Mouse (Mus musculus) E14TG2a.4 (cell line): ENCODE measurements around the gene Il9.

Source experiments
- H3K27me3 ChIP-seq: 2 replicates; pipeline ENCODE4 v1.6.1; 2014; ENCODE audit warnings: low read length, control low read depth; ENCODE audit not compliant: insufficient read depth
- H3K36me3 ChIP-seq: 2 replicates; pipeline ENCODE4 v1.6.1; 2014; ENCODE audit warnings: low read length, control low read depth; ENCODE audit not compliant: insufficient read depth
- H3K4me1 ChIP-seq: replicated peaks from 2 replicates; pipeline ENCODE4 v1.6.1; 2014; ENCODE audit warnings: low read depth, low read length, control low read depth
- H3K4me3 ChIP-seq: replicated peaks from 2 replicates; pipeline ENCODE4 v1.5.1; 2014; ENCODE audit warnings: mild to moderate bottlenecking, low read length
- H3K9me3 ChIP-seq: 2 replicates; pipeline ENCODE4 v1.6.1; 2014; ENCODE audit warnings: low read length, control low read depth
- CTCF ChIP-seq: conservative IDR thresholded peaks from 2 replicates; pipeline ENCODE4 v1.5.1; 2014; ENCODE audit warnings: low read length
- NANOG ChIP-seq: IDR thresholded peaks from 2 replicates; pipeline ENCODE4 v1.6.1; 2014; ENCODE audit warnings: borderline replicate concordance, low read length, mixed read lengths
- POU5F1 ChIP-seq: IDR thresholded peaks from 2 replicates; pipeline ENCODE4 v1.6.1; 2014; ENCODE audit warnings: low read length, borderline replicate concordance

Il9 gene

GRCm38 (mm10) chr13:56478027-56478426, 4.0 kb downstream of the Il9 start:
- no peaks in the 10 kb centered on the region for H3K36me3 ChIP-seq
- no peak for TF ChIP-seq CTCF
- no peak for TF ChIP-seq POU5F1
- TF ChIP-seq NANOG = no peak

DNA sequence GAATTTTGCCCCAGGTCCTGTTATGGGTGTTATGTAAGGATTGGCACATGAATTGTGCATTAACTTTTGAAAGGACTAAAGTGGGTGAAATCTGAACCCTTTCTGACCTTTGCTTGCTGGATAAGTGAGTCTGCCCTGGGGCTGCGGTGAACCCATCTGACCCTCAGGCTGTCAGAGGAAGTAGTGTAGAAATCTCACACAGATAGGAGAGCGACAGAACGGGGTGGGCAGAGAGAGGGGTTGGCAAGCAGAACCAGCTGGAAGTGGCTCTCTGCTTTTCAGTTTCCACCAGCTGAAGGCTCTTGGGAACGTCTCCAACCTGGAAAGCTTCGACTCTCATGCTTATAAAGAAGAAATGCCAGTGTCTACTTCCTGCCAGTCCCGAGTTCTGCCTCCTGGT, 4.8 kb downstream of the Il9 start:
- H3K4me1 ChIP-seq = no peaks in the 10 kb centered on the region
- no peaks in the 10 kb centered on the region for H3K9me3 ChIP-seq
- TF ChIP-seq NANOG (no peak), POU5F1 (no peak), CTCF (no peak)
- peaks cover 9% of the 10 kb centered on the region; the same call in 1 of the 2 replicates for H3K27me3 ChIP-seq
- no peak overlapping the region for H3K4me3 ChIP-seq
- no peaks in the 10 kb centered on the region for H3K36me3 ChIP-seq

More at GRCm38 (mm10) chr13:56478027-56478426, 4.0 kb downstream of the Il9 start:
- no peak overlapping the region for H3K4me3 ChIP-seq
- H3K9me3 ChIP-seq = no peaks in the 10 kb centered on the region
- no peaks in the 10 kb centered on the region for H3K4me1 ChIP-seq
- peaks cover 9% of the 10 kb centered on the region; the same call in 1 of the 2 replicates for H3K27me3 ChIP-seq

- no peaks in the 10 kb centered on the region for H3K9me3 ChIP-seq
Observed at GRCm38 (mm10) chr13:56476790-56477189, 5.3 kb downstream of the Il9 start.

GRCm38 (mm10) chr13:56475363-56475762, 6.7 kb downstream of the Il9 start:
- H3K36me3 ChIP-seq = no peaks in the 10 kb centered on the region
- TF ChIP-seq CTCF (peak; percentile 59), NANOG (no peak)

More at GRCm38 (mm10) chr13:56476790-56477189, 5.3 kb downstream of the Il9 start:
- Histone ChIP-seq H3K36me3 (no peaks in the 10 kb centered on the region), H3K4me1 (no peaks in the 10 kb centered on the region), H3K4me3 (no peak overlapping the region), H3K27me3 (peaks cover 9% of the 10 kb centered on the region; the same call in 1 of the 2 replicates)
- TF ChIP-seq CTCF (no peak), NANOG (no peak), POU5F1 (no peak)

GRCm38 (mm10) chr13:56472661-56473060, 9.4 kb downstream of the Il9 start:
- Histone ChIP-seq H3K27me3 (peaks cover 14% of the 10 kb centered on the region; the same call in 1 of the 2 replicates), H3K9me3 (no peaks in the 10 kb centered on the region), H3K36me3 (no peaks in the 10 kb centered on the region), H3K4me1 (no peaks in the 10 kb centered on the region), H3K4me3 (no peak overlapping the region)
- TF ChIP-seq NANOG (no peak), POU5F1 (no peak), CTCF (no peak)

More at GRCm38 (mm10) chr13:56475363-56475762, 6.7 kb downstream of the Il9 start:
- H3K4me1 ChIP-seq = no peaks in the 10 kb centered on the region
- peaks cover 14% of the 10 kb centered on the region; the same call in 1 of the 2 replicates for H3K27me3 ChIP-seq
- no peaks in the 10 kb centered on the region for H3K9me3 ChIP-seq
- H3K4me3 ChIP-seq = no peak overlapping the region

DNA sequence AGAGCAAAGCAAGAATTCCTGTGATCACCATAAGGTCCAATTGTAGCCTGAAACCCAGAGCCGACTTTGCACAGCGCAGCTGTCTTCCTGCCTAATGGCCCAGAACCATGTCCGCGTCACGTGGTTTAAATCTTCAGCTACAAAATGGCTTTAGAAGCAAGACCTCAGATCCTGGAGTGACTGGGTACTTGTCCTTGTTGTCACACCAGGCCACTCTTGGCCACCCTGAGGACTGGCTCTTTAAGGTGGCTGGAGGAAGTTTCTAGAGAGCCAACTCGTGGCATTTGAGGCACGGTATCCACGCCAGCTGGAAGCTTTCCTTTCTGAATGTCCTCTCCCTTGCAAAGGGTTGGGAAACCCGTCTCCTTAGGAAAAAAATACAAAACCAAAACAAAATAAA, 10.1 kb downstream of the Il9 start:
- Histone ChIP-seq H3K9me3 (no peaks in the 10 kb centered on the region), H3K4me1 (no peaks in the 10 kb centered on the region), H3K27me3 (peaks cover 12% of the 10 kb centered on the region; the same call in 1 of the 2 replicates), H3K4me3 (no peak overlapping the region), H3K36me3 (no peaks in the 10 kb centered on the region)
- TF ChIP-seq CTCF (no peak), NANOG (no peak), POU5F1 (no peak)

GRCm38 (mm10) chr13:56471211-56471610, 10.8 kb downstream of the Il9 start:
- TF ChIP-seq CTCF = no peak
- no peak for TF ChIP-seq POU5F1
- no peak for TF ChIP-seq NANOG
- no peaks in the 10 kb centered on the region for H3K9me3 ChIP-seq
- H3K4me1 ChIP-seq = no peaks in the 10 kb centered on the region
- H3K27me3 ChIP-seq = peaks cover 10% of the 10 kb centered on the region; the same call in 1 of the 2 replicates
- H3K4me3 ChIP-seq = no peak overlapping the region
- no peaks in the 10 kb centered on the region for H3K36me3 ChIP-seq

DNA sequence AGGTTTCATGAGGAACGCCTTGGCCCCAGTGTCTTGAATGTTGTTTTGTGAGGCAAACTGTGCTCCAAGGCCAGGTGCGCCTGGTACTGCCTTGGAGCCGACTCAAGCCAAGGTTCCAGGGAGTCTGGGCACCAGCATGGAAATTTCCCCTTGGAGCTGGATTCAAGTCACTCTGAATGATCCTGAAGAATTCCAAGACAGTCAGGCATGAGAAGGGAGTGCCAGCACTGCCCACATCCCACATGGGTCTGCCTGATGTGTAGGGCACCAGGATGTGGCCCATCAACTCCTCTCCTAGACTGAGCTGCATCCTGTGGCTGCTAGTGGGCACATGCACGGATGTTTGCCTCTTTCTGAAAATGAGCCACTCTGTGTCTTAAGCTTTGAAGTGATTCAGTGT, 13.5 kb downstream of the Il9 start:
- Histone ChIP-seq H3K36me3 (no peaks in the 10 kb centered on the region), H3K9me3 (no peaks in the 10 kb centered on the region), H3K27me3 (peaks cover 7% of the 10 kb centered on the region; the same call in 1 of the 2 replicates), H3K4me1 (no peaks in the 10 kb centered on the region), H3K4me3 (no peak overlapping the region)
- TF ChIP-seq NANOG = no peak
- no peak for TF ChIP-seq POU5F1
- no peak for TF ChIP-seq CTCF

DNA sequence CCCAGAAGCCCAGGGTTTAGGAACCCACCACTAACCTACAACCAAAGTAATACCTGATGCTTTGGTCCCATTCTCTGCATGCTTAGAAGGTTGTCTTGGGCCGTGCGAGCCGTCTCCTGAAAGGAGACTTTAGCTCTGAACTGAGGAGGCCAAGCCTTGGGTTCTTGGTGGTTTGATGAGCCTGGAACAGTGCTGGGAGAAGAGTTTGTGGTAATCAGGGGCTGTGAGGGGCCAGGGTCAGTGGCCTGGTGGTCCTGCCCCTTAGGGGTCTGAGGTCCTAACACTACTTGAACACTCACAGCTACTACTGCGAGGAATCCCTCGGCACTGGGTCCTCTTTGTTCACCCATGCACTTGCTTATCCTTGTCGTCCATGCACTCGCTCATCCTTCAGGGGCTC, 14.3 kb downstream of the Il9 start:
- Histone ChIP-seq H3K4me1 (no peaks in the 10 kb centered on the region), H3K9me3 (no peaks in the 10 kb centered on the region), H3K4me3 (no peak overlapping the region), H3K36me3 (no peaks in the 10 kb centered on the region), H3K27me3 (peaks cover 5% of the 10 kb centered on the region; the same call in 1 of the 2 replicates)
- TF ChIP-seq NANOG (no peak), CTCF (no peak), POU5F1 (no peak)

GRCm38 (mm10) chr13:56463750-56464149, 18.3 kb downstream of the Il9 start:
- TF ChIP-seq CTCF (no peak), POU5F1 (no peak), NANOG (no peak)
- Histone ChIP-seq H3K4me1 (no peaks in the 10 kb centered on the region), H3K27me3 (no peaks in the 10 kb centered on the region), H3K9me3 (no peaks in the 10 kb centered on the region), H3K4me3 (no peak overlapping the region), H3K36me3 (no peaks in the 10 kb centered on the region)
